Mouse (Mus musculus) embryo, embryonic 10 days (tissue): Measurements from ENCODE around the gene Zfp655.
"Not testable (repeated sequence)": the region's sequence is repeated elsewhere in the genome, so short reads cannot be mapped to it uniquely, and the experiment has no call there.

Experiments used
- DNase-seq: peaks from one replicate; pipeline ENCODE4 v3.0.0-alpha.2; 2015; ENCODE audit warnings: low spot score

Gene Zfp655

DNA sequence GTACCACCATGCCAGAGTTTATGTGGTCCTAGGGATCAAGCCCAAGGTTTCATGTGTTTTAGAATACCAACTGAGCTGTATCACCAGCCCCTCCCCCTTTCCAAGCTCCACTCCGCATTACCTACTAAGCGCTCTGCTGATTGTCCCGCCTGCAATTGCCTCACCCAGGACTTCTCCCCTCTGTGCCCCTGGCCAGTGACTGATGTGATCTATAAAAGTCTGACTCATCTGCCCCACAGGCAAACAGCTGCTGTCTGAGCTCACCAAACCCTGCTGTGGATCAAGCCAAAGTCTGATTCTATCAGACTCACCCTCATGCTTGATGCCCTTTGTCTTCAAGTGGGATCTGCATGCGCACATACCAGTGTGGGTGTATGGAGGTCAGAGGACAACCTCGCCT lies 8.7 kb upstream of the Zfp655 start:
- no peak for DNase-seq

DNA sequence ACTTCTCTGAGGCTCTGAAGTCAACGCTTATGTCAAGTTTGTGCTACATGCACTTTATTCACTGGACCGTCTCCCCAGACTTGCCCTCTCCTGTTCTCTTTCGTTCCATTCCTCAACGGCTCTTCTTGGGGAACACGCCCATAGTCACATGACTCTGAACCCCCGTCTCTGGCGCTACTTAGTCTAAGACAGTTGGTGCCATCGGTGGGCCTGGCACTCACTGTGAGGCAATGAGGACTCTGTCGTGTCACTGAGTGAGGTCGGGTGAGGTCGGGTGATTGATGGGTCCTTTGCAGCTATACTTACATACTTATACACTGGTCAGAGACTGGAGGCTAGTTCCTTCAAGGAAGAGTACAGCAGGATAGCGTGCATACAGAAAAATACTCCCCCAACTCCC lies 8.1 kb upstream of the Zfp655 start:
- no peak for DNase-seq

DNA sequence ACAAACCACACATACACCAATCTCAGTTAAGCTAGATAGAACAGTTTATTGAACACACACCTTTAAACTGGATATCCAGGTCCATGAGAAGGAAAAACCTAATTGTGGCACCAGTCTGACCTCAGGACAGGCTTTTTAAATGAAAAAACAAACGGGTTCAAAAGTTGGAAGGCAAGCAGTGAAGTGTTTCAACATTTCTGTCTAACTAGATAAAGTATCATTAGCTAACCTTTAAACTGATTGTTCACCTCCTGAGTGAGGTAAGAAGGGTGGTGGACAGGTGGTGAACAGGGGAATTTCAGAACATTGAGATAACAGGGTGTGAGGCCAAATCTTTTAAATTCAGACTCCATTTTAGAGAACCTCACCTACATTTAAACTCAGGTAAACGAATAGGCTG lies 5.1 kb upstream of the Zfp655 start:
- DNase-seq = no peak

DNA sequence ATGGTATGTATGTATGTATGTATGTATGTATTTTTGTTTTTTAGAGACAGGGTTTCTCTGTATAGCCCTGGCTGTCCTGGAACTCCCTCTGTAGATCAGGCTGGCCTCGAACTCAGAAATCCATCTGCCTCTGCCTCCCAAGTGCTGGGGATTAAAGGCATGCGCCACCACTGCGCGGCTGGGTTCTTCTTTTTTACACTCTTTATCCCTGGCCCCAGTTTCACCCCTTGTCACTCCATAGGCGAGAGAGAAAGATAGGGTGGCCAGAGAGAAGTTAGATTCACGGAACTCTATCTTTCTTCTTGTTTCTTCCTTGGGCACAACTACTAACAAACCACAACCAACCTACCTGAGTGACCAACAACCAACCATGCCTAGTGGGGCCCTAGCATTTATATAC lies 2.2 kb upstream of the Zfp655 start:
- DNase-seq = not testable (repeated sequence)

DNA sequence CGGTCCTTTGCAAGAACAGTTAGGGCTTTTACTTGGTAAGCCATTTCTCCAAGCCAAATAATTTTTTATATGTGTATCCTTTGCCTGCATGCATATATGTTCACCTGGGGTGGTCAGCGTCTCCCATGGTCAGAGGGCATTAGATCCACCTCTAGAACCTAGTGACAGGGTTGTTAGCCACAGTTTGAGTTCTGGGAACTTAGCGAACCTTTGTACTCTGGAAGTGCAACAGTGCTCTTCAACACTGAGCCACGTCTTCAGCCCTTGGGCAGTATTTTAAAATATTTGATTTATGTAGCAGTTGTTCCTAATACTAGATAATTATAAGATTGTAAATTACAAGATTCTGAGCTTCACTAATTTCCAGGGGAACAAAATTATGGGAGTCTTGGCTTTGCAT lies 874 bp upstream of the Zfp655 start:
- DNase-seq = no peak

DNA sequence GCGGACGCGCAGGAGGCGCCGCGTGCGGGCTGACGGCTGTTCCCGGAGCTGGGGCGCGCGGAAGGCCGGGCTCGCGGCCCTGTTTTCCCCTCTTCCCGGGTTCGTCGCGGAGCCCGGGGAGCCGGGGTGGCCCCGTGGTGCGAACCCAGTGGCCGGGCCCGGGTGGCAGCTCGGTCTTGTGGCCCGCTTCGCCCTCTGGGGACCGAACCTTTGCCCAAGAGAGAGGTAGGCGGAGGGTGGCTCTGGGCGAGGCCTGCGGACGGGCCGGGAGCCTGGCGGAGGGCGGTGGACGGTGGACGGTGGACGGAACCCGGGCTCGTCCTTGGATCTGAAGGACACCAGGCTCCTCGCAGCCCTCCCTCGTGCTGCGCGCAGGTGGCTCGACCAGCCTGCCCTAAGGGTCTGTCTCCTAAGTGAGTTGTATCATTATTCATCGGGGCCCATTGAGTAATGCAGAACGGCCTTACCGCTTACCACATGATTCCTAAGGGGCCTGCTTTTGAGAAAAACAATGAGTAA lies 437 bp downstream of the Zfp655 start:
- peak; percentile 20 for DNase-seq

DNA sequence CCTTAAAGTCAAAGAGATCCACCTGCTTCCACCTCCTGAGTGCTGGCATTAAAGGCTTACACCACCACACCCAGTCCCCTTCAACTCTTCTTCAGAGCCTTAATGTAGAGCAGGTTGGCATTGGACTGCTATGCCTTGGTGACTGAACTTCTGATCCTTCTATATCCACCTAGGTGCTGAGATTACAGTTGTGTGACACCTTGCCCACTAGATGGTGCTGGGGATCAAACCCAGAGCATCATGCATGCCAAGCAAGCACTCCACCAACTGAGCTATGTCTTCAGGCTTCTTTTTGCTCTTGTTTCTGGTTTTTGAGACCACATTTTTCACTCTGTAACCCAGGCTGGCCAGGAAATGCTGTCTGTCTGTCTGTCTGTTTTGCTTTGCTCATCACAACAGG lies 3.1 kb downstream of the Zfp655 start:
- peak; percentile 46 for DNase-seq

DNA sequence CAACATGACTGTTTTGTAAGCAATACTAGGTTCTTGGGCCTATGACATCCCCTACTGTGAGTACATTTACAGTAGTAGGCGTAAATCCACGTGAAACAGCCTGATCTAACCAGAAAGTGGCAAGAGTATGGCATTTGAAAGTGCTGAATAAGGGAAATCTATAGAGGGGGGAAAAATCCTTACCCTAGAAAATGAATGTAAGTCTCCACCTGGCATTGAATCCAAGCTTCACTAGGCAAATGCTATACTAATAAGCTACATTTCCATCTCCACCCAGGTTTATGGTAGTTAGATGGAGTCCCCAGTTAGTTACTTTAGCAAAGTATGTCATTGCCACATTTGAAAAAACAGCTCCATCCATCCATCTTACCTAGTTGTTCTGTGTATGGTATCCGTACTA lies 18.0 kb downstream of the Zfp655 start:
- DNase-seq = no peak

DNA sequence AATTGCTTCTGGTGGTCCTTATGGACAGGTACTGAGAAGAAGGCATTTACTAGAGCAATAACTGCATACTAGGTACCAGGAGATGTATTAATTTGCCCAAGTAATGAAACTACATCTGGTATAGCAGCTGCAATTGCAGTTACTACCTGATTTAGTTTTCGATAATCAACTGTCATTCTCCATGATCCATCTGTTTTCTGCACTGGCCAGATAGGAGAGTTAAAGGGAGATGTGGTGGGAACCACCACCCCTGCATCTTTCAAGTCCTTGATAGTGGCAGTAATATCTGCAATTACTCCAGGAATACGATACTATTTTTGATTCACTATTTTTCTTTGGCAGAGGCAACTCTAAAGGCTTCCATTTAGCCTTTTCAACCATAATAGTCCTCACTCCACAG lies 42.1 kb downstream of the Zfp655 start:
- not testable (repeated sequence) for DNase-seq

DNA sequence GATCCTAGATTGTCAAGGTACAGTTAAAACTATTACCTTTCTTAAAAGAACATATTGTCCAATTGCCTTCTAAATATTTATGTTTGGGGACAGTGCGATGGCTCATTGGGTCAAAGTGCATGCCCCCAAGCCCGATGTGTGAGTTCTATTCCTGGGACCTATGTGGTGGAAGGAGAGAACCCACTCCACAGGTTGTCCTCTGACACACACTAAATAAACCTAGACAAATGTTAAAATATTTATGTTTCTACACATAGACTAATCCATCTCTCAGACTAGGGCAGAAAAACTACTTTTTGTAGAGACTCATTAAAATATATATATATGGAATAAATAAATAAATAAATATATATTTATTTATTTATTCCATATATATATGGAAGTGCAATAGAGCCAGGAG lies 48.4 kb downstream of the Zfp655 start:
- no peak for DNase-seq

DNA sequence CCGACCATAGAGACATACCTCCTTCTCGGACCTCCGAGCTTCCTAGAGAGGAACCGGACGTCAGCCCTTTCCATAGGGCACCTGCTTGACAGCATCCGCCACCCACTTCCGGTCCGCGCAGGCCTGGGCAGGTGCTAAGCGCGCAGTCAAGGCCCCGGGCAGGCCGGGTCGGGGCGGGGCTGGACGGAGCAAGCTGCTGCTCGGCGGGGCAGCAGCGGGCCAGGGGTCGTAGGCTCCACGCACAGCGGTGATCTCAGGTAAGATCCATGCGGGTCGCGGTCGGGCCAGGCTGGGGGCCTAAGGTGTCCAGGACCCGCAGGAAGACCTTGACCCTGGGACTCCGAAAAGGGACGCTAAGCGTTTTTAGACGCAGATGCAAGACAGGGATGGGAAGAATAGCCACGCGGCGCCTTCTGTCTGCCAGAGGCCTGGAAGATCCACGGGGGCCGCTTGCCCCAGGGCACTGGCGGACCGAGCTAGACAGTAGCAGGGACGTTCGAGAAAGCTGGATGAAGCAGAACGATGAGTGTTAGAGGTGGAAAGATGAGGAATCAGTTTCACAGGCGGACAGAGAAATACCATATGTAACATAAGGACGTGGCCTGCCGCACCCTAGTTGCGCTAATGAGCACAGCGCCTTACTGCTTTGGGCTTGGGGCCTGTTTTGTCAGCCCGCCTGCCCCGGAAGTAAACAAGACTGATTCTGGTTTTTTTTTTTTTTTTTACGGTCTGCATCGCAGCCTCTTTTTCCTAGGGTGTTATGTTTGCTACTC lies 49.0 kb downstream of the Zfp655 start, which contains the start of gene Zscan25:
Gene Zscan25 (plus strand): TSS at position 130 of the 773 bp plus-strand sequence.
- peak; percentile 95 for DNase-seq

DNA sequence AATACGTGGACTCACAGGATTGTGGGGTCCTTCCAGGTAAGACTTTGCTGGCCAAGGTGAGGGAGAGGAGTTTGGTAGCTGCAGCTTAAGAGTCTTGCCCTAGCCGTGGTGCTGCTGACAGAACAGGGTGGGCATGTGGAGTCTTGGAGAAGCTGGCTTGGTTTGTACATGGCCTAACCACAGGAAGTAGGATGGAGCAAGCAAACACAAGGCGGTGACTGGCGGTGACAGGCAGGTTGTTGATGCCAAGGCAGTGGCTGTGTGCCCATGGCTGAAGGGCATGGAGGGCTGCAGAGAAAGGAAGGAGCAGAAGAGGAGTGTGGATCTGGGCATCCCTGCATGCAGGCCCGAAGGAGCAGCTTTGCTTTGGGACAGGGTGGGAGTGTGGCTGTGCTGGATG lies 56.9 kb downstream of the Zfp655 start:
- DNase-seq = no peak

DNA sequence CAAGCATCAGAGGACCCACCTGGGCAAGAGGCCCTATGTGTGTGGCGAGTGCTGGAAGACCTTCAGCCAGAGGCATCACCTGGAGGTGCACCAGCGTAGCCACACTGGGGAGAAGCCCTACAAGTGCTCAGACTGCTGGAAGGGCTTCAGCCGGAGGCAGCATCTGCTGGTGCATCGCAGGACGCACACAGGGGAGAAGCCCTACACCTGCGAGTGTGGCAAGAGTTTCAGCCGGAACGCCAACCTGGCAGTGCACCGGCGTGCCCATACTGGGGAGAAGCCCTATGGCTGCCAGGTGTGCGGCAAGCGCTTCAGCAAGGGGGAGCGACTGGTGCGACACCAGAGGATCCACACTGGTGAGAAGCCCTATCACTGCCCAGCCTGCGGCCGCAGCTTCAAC lies 59.2 kb downstream of the Zfp655 start:
- DNase-seq = no peak

DNA sequence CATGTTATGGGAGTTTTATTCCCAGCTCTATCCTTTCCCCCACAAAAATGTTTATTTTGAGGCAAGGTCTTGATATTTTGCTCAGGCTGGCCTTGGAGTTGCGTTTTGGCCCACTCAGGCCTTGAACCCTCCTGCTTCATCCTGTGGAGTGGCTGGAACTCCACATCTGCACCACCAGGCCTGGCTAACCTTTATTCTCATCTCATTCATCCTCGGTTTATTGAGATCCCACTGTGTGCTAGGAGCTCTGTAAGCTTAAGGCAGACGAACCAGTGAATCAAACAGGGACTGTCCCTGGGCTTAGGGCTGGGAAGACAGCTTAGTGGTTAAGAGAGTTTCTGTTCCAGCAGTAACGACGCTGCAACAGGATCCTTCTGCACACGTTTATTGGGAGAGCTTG lies 60.9 kb downstream of the Zfp655 start:
- no peak for DNase-seq
